Mouse (Mus musculus) adrenal gland, postnatal 25 days (tissue): ENCODE measurements at regions not wholly inside any gene's neighbourhood (a gene's known extent, or its start where the extent isn't known, plus 50 kb on each side); places are given as distances from the start of the nearest gene placed in this dataset.

Source experiments
- DNase-seq: peaks from one replicate; pipeline ENCODE4 v3.0.0; 2021; ENCODE audit warnings: mixed read lengths
- microRNA-seq, 2 experiments: library from miRNA; unstranded; fragments of <30 nt; microRNA quantifications; one replicate each; pipeline ENCODE4 v1.2.0; 2021

- DNase-seq = no peak
Measured at GRCm38 (mm10) chr4:101342071-101342762, 76.9 kb upstream of the Ak4 start.

- DNase-seq = no peak
Measured at GRCm38 (mm10) chr4:101340741-101341140, 75.7 kb upstream of the Jak1 start.

- no peak for DNase-seq
Measured at GRCm38 (mm10) chr4:101338211-101338610, 73.1 kb upstream of the Jak1 start.

GRCm38 (mm10) chr4:101336811-101337210 is 71.7 kb upstream of the Jak1 start:
- DNase-seq = peak; percentile 27

GRCm38 (mm10) chr4:101336371-101336770 is 71.3 kb upstream of the Jak1 start:
- DNase-seq = no peak

GRCm38 (mm10) chr4:101333868-101334267 is 68.8 kb upstream of the Jak1 start:
- DNase-seq = no peak

GRCm38 (mm10) chr4:101333036-101333435 is 68.0 kb upstream of the Jak1 start:
- no peak for DNase-seq

DNA sequence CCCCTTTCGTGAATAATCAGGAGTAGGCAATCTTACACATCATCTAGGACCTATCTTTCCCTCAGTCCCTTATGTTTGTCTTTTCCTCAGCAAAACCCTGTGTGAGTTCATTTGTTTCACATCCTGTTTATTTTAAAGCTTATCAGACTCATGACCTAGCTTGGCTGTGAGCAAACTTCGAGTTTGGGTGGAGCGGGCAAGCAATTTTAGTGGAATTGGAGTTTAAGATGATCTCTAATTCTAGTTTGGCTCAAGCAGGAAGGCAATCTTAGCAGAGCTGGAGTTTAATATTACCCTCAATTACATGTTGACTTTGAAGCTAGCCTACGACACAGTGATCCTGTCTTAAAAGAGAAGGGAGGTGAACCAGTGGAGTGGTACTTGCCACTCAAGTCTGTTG is 66.1 kb upstream of the Jak1 start:
- DNase-seq = no peak

GRCm38 (mm10) chr4:101329060-101329459 is 64.0 kb upstream of the Jak1 start:
- DNase-seq = no peak

DNA sequence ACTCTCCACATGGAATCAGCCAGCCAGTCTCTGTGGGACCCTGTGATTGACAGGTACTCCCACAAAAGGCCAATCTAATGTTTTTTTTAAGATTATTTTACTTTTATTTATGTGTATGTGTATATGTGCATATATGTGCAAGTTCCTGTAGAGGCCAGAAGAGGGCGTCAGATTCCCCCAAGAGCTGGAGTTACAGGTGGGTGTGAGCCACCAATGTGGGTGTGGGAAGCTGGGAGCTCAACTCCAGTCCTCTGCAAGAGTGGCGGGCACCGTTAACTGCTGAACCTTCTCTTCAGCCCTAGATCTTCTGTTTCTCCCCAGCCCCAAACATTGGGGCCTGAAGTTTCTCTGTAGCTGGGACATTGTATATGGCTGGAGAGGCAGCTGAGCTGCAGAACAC is 61.0 kb upstream of the Jak1 start:
- DNase-seq = no peak

DNA sequence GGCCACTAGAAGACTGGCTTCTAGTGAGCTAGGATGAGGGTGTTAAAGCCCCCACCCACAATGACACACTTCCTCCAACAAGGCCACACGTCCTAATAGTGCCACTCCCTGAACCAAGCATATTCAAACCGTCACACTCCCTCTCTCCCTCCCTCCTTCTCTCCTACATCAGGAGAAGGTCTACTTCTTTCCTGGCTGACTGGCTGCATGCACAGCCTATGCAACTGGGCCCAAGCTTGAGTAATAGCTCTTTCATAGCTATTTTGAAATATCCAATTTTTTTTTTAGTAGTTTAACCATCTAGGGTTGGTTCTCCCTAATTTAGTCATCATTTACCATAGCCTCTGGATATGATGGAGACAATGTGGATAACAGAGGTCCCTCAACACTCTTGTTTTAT is 56.6 kb upstream of the Jak1 start:
- no peak for DNase-seq

GRCm38 (mm10) chr4:101320587-101320986 is 55.5 kb upstream of the Jak1 start:
- no peak for DNase-seq

DNA sequence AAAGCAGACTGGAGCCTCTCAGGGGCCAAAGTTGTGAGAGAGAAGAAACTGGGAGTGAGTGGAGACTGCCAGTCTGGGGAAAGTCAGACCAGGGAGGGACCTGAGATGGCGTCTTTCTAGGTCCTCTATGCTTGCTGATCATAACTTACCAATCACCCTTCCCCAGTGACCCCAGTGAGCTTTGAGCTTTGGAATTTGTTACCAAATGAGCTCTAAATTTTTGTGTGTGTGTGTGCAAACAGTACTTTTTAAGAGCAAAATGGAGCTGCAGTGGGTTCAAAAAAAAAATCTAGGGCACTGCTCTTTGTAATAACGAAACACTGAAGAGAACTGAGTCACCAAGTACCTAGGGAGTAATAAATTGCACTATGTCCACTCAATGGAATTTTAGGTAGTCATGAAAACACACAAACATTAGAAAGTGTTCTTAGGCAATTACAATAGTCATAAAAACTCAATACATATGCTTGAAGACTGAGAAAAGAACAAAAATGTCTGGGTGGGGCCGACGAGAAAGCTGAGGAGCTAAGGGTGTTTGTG is 54.7 kb upstream of the Jak1 start:
- DNase-seq = no peak

DNA sequence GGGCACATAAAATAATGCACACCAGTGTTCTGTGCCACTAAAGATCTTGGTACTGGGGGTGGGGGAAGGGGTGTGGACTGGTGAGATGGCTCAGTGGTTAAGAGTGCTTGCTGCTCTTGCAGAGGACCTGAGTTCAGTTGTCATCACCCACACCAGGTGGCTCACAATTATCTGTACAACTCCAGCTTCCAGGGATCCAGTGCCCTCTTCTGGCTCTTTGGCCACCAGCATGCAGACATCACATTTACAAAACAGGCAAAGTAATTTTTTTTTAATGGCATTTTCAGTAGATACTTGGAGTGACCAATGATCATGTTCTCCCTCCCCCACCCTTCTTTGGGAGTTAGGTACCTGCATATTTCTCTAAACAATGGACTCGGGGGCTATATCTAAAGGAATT is 53.8 kb upstream of the Jak1 start:
- DNase-seq = no peak

GRCm38 (mm10) chr4:101316061-101316460 is 51.0 kb upstream of the Jak1 start:
- DNase-seq = no peak

Small RNA genes lying in the stretch of these regions (microRNA-seq; reads per million reads assigned to microRNA genes)
- 243 to 385 reads per million in 2 experiments for gene Mir101a
